Mouse (Mus musculus): ENCODE measurements around the gene Btbd35f3. TPM values are rescaled to one million over a fixed set of nuclear protein-coding genes. Genes with fewer than 3 reads are reported as not detected.
"Not testable (repeated sequence)": the region's sequence is repeated elsewhere in the genome, so short reads cannot be mapped to it uniquely, and the experiment has no call there.

Btbd35f3 gene
- not detected in 2 replicates for polyA plus RNA-seq (2012; ENCODE audit: insufficient read depth, insufficient read length, missing spikeins)

GRCm38 (mm10) chrX:4037374-4037773, at the start of gene Btbd35f3:
Gene Btbd35f3, plus strand, starts transcription at chrX:4037674.
- not testable (repeated sequence) for H3K4me1 ChIP-seq (ENCODE audit: control insufficient read depth, insufficient read depth, insufficient read length, low read length); H3K27ac ChIP-seq (replicated peaks; ENCODE audit: low read depth, low read length); H3K4me3 ChIP-seq (ENCODE audit: insufficient read depth, low read depth, low read length)

Other genes starting within 250 kb of the Btbd35f3 start
- gene Btbd35f16, start 80.7 kb upstream of the Btbd35f3 start, polyA plus RNA-seq (2012; ENCODE audit: insufficient read depth, insufficient read length, missing spikeins): not detected in 2 replicates
- not detected in 2 replicates for gene Btbd35f28, start 158.9 kb downstream of the Btbd35f3 start, polyA plus RNA-seq (2012; ENCODE audit: insufficient read depth, insufficient read length, missing spikeins)

Data from brown adipose tissue, adult 24 weeks (tissue).